Mouse (Mus musculus) gonadal fat pad, adult 2 months (tissue): ENCODE measurements around the gene Bcdin3d. TPM values are rescaled to one million over a fixed set of nuclear protein-coding genes. Genes with fewer than 3 reads are reported as not detected.

Experiments used
- DNase-seq: peaks from one replicate; pipeline ENCODE4 v3.0.0-alpha.2; 2012; ENCODE audit warnings: low read depth
- polyA plus RNA-seq: library from polyadenylated mRNA; depleted of rRNA; stranded (reverse); fragments of >200 nt; gene quantifications from 2 replicates; pipeline ENCODE4 v1.2.3, GENCODE M21; 2012; rRNA removed

The Bcdin3d gene
- 6.0 and 6.3 TPM in 2 replicates for polyA plus RNA-seq

DNA sequence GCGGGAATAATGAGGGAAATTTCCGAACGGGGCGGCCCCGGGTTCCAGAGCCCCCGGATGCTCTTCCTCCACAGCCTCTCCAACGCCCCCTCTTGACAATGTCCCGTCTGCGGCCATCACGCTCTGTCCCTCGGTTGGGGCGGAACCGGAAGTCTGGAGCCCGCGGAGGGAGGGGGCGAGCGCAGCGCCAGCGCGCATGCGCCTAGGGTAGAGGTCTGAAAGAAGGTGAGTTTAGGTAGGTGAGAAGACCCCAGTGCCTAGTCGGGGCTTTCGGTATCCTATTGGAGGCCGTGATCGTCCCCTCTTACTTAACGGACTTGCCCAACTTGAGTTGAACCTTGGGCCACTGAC is at the start of gene Bcdin3d:
Gene Bcdin3d, minus strand, starts transcription at position 155 of the 351 bp plus-strand sequence.
- no peak for DNase-seq

GRCm38 (mm10) chr15:99520306-99520705 is 45.8 kb upstream of the Bcdin3d start:
- DNase-seq: no peak

GRCm38 (mm10) chr15:99519626-99520025 is 45.1 kb upstream of the Bcdin3d start:
- peak; percentile 59 for DNase-seq

DNA sequence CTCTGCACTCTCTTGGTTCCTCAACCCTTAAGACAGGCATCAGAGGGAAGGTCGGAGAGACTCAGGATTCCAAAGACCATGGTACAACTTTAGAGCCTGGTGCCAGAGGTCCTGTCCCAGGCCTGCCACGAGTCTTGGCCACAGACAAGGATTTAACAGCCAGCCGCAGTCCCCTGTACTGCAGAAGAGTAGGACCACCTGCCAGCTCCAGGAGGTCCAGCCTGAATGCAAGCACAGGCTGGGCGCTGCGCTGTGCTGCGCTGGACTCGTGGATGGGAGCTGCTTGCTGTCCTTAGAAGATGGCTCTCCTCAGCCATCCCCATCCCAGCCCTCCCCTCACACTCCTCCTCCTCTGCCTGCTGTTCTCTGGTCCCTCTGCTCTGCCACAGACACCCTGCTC is 43.2 kb upstream of the Bcdin3d start:
- DNase-seq: no peak

GRCm38 (mm10) chr15:99516715-99517114 is 42.2 kb upstream of the Bcdin3d start:
- DNase-seq: no peak

GRCm38 (mm10) chr15:99511797-99512525 is 37.4 kb upstream of the Bcdin3d start:
- DNase-seq: no peak

DNA sequence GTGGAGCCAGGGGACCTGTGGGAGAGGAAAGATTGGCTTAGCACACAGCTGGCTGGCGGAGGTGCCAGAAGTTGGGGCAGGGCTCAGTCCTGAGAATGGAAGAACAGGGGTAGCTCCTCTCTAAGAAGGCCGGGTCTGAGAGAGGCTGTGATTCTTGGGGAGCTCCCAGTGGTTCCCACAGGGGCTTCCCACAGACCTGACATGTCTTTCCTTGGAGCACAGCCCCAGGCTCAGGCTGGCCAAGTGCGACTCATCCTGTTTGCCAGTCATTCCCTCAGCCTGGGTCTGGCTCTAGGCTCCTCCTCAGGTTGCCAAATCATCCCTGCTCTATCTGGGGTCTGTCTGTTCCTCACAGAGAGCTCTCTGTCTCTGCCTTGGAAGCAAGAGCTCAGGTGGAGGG is 36.1 kb upstream of the Bcdin3d start:
- DNase-seq: no peak

- no peak for DNase-seq
These were observed 35.3 kb upstream of the Bcdin3d start for GRCm38 (mm10) chr15:99509840-99510239.

DNA sequence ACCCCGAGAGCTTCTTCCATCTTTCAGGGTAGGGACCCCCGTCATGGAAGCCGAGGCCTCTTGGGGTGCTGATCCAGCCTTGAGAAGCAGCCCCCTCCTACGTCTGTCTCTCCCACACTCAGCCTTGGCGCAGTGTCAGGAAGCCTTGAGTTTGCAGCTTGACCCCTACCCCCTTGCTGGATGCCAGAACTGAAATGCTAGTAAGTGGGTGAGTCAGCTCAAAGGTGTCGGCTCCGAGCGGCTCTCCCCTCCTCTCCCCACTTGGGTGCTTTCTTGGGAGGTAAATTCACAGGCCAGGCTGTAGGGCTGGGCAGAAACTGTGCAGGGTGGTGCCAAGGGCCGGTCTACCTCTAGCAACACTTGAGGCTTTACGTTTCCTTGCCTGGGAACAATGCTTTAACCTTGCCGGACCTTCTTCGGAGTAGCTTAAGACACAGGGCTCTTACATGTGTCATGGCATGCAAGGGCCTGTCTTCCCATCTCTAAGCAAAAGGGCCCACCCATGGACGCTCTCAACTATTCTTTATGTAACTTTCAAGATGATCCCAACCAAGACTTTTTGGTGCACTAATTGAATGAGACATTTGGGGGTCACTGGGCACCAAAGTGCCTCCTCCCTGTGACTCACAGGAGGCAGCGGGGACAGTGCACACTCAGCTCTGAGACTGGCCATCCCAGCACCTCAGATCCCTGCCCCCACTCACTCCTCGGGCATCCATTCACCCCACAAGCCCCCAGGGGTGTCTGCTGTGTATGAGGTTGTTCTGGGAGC is 31.0 kb upstream of the Bcdin3d start:
- DNase-seq: no peak

- no peak for DNase-seq
These were observed 28.7 kb upstream of the Bcdin3d start for GRCm38 (mm10) chr15:99503256-99503655.

DNA sequence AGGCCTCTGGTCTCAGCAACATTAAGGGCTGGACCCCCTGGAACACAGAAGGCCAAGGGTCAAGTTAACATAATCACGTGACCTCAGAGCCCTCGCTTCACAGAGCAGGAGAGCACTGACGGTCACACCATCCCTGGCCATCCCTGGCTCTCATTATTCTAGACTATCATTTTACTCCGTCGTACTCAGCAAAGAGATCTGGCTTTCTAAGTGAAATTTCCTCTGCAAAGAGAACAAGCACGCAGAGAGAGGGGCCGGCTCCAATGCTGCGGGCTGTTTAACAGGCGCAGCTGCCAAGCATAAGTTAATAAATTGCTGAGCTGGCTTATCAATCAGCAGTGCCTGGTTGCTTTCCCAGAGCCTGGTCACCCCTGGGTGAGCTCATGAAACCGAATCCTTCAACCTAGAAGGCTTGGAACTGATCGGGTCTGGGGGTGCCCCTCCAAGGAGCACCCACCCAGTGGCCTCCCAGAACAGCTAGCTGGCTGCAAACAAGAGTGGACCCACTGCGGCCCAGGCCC is 27.8 kb upstream of the Bcdin3d start:
- no peak for DNase-seq

- no peak for DNase-seq
These were observed 27.0 kb upstream of the Bcdin3d start for GRCm38 (mm10) chr15:99501292-99502260.

DNA sequence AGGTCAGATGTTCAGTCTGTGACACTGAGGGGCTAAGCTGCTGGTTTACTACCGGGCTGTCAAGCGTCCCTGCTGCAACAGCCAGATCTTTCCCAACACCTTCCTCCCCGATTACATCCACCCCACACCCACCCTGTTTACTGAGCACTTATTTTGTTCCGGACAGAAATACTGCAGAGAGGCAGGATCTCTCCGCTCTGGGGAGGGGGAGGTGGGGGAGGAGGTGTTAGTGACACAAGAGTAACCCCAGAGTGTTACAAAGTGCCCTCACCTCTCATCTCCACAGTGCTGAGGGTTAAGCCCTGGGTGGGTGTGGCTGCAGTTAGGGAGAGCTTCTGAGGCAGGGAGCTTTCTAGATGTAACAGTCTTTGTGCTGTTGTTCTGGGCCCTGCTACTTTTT is 25.8 kb upstream of the Bcdin3d start:
- no peak for DNase-seq

- DNase-seq: no peak
These were observed 25.2 kb upstream of the Bcdin3d start for GRCm38 (mm10) chr15:99499726-99500125.

- no peak for DNase-seq
These were observed 24.3 kb upstream of the Bcdin3d start for GRCm38 (mm10) chr15:99498781-99499180.

- no peak for DNase-seq
These were observed 23.8 kb upstream of the Bcdin3d start for GRCm38 (mm10) chr15:99498356-99498755.

DNA sequence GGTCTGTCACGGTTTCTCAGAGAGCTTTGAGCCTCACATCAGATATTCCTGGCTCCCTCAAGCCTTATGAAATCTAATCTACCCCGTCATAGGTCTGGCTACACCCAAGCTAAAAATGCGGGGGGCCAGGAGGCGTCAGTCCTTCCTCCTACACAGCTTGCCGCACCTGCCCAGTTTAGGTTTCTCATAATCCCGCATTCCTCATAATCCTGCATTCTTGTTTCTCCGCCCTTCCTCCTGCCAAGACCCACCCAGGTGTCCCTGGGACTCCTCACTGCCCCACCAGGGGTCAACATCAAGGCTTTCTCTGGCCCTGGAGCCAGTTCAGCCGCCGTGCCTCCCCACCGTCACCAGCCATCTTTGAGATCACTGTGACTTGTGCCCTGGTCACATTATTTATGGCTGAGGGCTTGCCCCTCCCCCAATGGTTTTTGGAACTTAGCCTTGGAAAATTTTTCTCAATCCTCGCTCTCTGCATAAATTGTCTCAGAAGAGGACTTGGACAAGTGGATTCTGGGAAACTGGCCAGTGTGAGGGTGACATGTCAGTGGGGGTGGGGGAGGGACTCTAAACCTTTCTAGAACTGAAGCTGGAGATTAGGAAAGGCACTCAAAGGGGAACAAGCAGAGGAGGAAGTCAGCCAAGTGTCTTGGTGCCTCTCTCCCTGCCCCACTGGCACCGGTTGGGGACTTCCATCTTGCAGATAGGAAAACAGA is 23.2 kb upstream of the Bcdin3d start:
- DNase-seq: no peak

- DNase-seq: no peak
These were observed 22.5 kb upstream of the Bcdin3d start for GRCm38 (mm10) chr15:99497061-99497460.

DNA sequence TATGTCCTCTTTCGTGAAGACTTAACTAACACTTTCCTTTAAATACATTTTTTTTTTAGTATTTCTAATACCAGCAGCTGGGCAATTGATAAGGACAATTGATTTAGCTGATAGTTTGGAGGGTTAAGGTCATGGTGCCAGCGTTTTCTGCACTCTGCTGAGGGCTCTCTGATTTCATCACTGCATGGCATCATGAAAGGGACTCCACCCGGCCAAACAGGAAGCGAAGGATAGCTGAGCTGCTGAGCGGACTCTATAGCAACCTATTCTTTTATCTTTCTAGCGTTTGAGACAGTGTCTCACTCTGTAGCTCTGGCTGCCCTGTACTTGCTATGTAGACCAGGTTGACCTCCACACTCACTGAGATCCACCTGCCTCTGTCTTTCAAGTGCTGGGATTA is 10.2 kb upstream of the Bcdin3d start:
- DNase-seq: no peak

DNA sequence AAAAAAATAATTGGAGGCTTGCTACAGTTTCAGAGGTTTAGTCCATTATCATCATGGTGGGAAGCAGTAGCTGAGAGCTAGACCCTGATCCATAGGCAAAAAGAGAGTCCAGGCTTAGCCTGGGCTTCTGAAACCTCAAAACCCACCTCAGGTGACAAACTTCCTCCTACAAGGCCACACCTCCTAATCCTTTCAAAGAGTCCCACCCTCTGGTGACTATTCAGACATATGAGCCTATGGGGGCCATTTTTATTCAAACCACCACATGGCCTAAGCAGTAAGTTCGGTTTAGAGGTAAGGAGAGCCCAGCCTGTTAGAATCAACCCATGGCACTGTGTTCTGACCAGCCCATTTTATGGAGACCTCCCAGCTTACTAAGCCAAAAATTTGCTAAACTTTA is 1.3 kb upstream of the Bcdin3d start:
- DNase-seq: no peak
